ENCODE assay signal across 9 mouse cellular contexts in the genomic region with DNA sequence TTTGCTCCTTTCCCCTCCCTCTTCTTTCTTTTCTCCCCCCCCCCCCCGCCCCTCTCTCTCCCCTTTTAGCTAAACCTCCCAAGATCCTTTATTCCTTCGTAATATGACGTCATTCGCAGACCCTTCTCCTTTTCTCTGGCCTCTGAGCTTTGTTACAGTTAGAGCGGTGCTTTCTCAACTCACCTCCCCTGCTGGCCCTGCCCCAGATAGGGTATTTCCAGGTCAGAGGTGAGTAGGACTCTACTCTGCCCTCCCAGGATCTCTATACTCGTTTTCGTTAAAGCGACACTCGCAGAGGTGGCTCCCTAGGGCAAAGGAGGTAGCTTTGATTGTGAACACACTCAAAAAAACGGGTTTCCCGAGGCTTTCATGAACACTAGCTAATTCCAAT. TPM values are rescaled to one million over a fixed set of nuclear protein-coding genes. Genes with fewer than 3 reads are reported as not detected.
DNase-seq lines count a peak whose midpoint lies in the region; ATAC-seq and TF ChIP-seq lines count a peak whose summit lies in the region.
"Had no signal": no experiment of that assay in that cellular context is flagged by ENCODE, and none has a peak within 500 bp of the region (broad histone marks: within the 10 kb centered on the region; RNA-seq: fewer than 3 reads in every experiment).

No protein-coding gene starts in this region.

- no peaks in the 10 kb centered on the region for H3K36me3 ChIP-seq in heart, embryonic 12.5 days
- H3K36me3 ChIP-seq in heart, adult 2 months (ENCODE audit: control insufficient read depth, insufficient read depth, low read length), result no peaks in the 10 kb centered on the region
- no peaks in the 10 kb centered on the region for H3K36me3 ChIP-seq in embryonic facial prominence, embryonic 10.5 days (replicated peaks)
- no peaks in the 10 kb centered on the region for H3K36me3 ChIP-seq in hindbrain, embryonic 16.5 days (ENCODE audit: control insufficient read depth, insufficient read depth, low read length)
- H3K36me3 ChIP-seq in midbrain, embryonic 12.5 days, result no peaks in the 10 kb centered on the region

- TF ChIP-seq EP300 in heart, adult 2 months (IDR thresholded peaks at IDR 0.05; ENCODE audit: insufficient read depth, low read depth, low read length), result no peak

- no peak for TF ChIP-seq CTCF in heart, adult 2 months (IDR thresholded peaks at IDR 0.05)

- 19% methylated on average over 10 of the region's 11 CpGs for WGBS in heart, embryonic 12.5 days
- WGBS in heart, adult 2 months, result 23% methylated on average over 11 of the region's 11 CpGs
- WGBS in embryonic facial prominence, embryonic 10.5 days, result 17% methylated on average over 10 of the region's 11 CpGs
- WGBS in hindbrain, embryonic 16.5 days, result 19% methylated on average over 11 of the region's 11 CpGs
- WGBS in midbrain, embryonic 12.5 days, result 19% methylated on average over 10 of the region's 11 CpGs

- no peaks in the 10 kb centered on the region for H3K79me2 ChIP-seq in heart, adult 2 months (replicated peaks; ENCODE audit: control insufficient read depth, insufficient read depth, low read length)

- peaks cover 24% of the 10 kb centered on the region for H3K4me1 ChIP-seq in heart, embryonic 12.5 days (replicated peaks)
- no peaks in the 10 kb centered on the region for H3K4me1 ChIP-seq in heart, adult 2 months (ENCODE audit: control insufficient read depth, insufficient read depth, low read length)
- H3K4me1 ChIP-seq in embryonic facial prominence, embryonic 10.5 days, result peaks cover 63% of the 10 kb centered on the region
- H3K4me1 ChIP-seq in hindbrain, embryonic 16.5 days (ENCODE audit: control insufficient read depth, insufficient read depth, low read depth, low read length), result peaks cover 9% of the 10 kb centered on the region
- peaks cover 21% of the 10 kb centered on the region for H3K4me1 ChIP-seq in midbrain, embryonic 12.5 days

- no peak for DNase-seq in heart, adult 2 months
- peak; percentile 42 for DNase-seq in embryonic facial prominence, embryonic 10.5 days (ENCODE audit: low spot score)
- no peak for DNase-seq in right cerebral cortex, adult 2 months (ENCODE audit: low spot score in 2 of 2)
- DNase-seq in frontal cortex, postnatal 36 days (ENCODE audit: low spot score in 2 of 2), result no peak
- DNase-seq in left cerebral cortex, adult 9 months (ENCODE audit: low spot score in 2 of 2), result no peak
- DNase-seq: thymus, adult 2 months had no signal

- peak overlapping the region; percentile 29 for H3K4me3 ChIP-seq in heart, embryonic 12.5 days
- H3K4me3 ChIP-seq in heart, adult 2 months, result no peak overlapping the region
- H3K4me3 ChIP-seq in embryonic facial prominence, embryonic 10.5 days, result peak overlapping the region; percentile 46
- peak overlapping the region; percentile 25 for H3K4me3 ChIP-seq in hindbrain, embryonic 16.5 days (ENCODE audit: low read length)
- H3K4me3 ChIP-seq in midbrain, embryonic 12.5 days, result peak overlapping the region; percentile 35

- H3K4me2 ChIP-seq in heart, embryonic 12.5 days, result peak overlapping the region; percentile 72
- H3K4me2 ChIP-seq in hindbrain, embryonic 16.5 days (ENCODE audit: low read length), result peak overlapping the region; percentile 48
- peak overlapping the region; percentile 62 for H3K4me2 ChIP-seq in midbrain, embryonic 12.5 days (replicated peaks)

- H3K9ac ChIP-seq in heart, embryonic 12.5 days, result peak overlapping the region; percentile 56
- H3K9ac ChIP-seq in heart, adult 2 months (ENCODE audit: low read depth, low read length), result no peak overlapping the region
- peak overlapping the region; percentile 20 for H3K9ac ChIP-seq in hindbrain, embryonic 16.5 days (ENCODE audit: low read depth, low read length)
- peak overlapping the region; percentile 46; the same call in 1 of the 2 replicates for H3K9ac ChIP-seq in midbrain, embryonic 12.5 days (replicated peaks)

- no peaks in the 10 kb centered on the region for H3K27me3 ChIP-seq in heart, embryonic 12.5 days (replicated peaks)
- H3K27me3 ChIP-seq in heart, adult 2 months (ENCODE audit: control insufficient read depth, insufficient read depth, low read length), result peaks cover 7% of the 10 kb centered on the region; the same call in 1 of the 2 replicates
- H3K27me3 ChIP-seq in embryonic facial prominence, embryonic 10.5 days (replicated peaks; ENCODE audit: low read depth, poor library complexity, severe bottlenecking), result no peaks in the 10 kb centered on the region
- H3K27me3 ChIP-seq in hindbrain, embryonic 16.5 days (replicated peaks; ENCODE audit: control insufficient read depth, insufficient read depth, low read length), result no peaks in the 10 kb centered on the region
- peaks cover 4% of the 10 kb centered on the region for H3K27me3 ChIP-seq in midbrain, embryonic 12.5 days

- no peak overlapping the region; the same call in 1 of the 2 replicates for H3K27ac ChIP-seq in heart, embryonic 12.5 days (ENCODE audit: poor library complexity, severe bottlenecking)
- H3K27ac ChIP-seq in heart, adult 2 months, result no peak overlapping the region
- peak overlapping the region; percentile 84 for H3K27ac ChIP-seq in embryonic facial prominence, embryonic 10.5 days (replicated peaks)
- H3K27ac ChIP-seq in hindbrain, embryonic 16.5 days (ENCODE audit: low read depth, low read length), result no peak overlapping the region
- H3K27ac ChIP-seq in midbrain, embryonic 12.5 days (replicated peaks), result peak overlapping the region; percentile 61

- no peaks in the 10 kb centered on the region for H3K9me3 ChIP-seq in heart, embryonic 12.5 days (replicated peaks)
- no peaks in the 10 kb centered on the region for H3K9me3 ChIP-seq in embryonic facial prominence, embryonic 10.5 days
- no peaks in the 10 kb centered on the region for H3K9me3 ChIP-seq in hindbrain, embryonic 16.5 days (ENCODE audit: control insufficient read depth, low read length)
- H3K9me3 ChIP-seq in midbrain, embryonic 12.5 days, result no peaks in the 10 kb centered on the region

- TF ChIP-seq POLR2A in heart, adult 2 months (IDR thresholded peaks at IDR 0.05; ENCODE audit: insufficient read depth, low read depth, low read length), result no peak

- intact Hi-C loops in heart, adult 2 months (cut with DNase I), result no loop called here

- ATAC-seq in heart, embryonic 12.5 days (ENCODE audit: insufficient number of reproducible peaks, low FRiP score), result no peak
- peak; percentile 6; the same call in 1 of the 2 replicates for ATAC-seq in hindbrain, embryonic 16.5 days
- ATAC-seq in midbrain, embryonic 12.5 days (ENCODE audit: low FRiP score, low read depth), result peak; percentile 76

RNA-seq across cellular contexts. Expression of a gene that starts 45.0 kb away (rescaled TPM):
- 31.7 and 32.0 TPM in 2 replicates for polyA plus RNA-seq in heart, embryonic 12.5 days (2016; fragmentation: Nextera tagmentation; extraction: Ambion mirVana)
- 1 to 10 TPM; 8.5 to 8.8 TPM for total RNA-seq in heart, adult 2 months (2021)
- polyA plus RNA-seq in heart, adult 2 months (2012; rRNA removed), result 4.5 and 5.4 TPM in 2 replicates
- 68.1 and 70.4 TPM in 2 replicates for polyA plus RNA-seq in embryonic facial prominence, embryonic 10.5 days (2016; fragmentation: Nextera tagmentation; extraction: Ambion mirVana)
- 29.3 and 36.5 TPM in 2 replicates for polyA plus RNA-seq in hindbrain, embryonic 16.5 days (2015; fragmentation: Nextera tagmentation; extraction: Ambion mirVana)
- 50.0 and 50.2 TPM in 2 replicates for polyA plus RNA-seq in midbrain, embryonic 12.5 days (2016; fragmentation: Nextera tagmentation; extraction: Ambion mirVana)

Comparison
In these comparisons a context has a peak if more than half of its experiments do, and no peak if none do; other contexts are left out.
1. H3K27ac ChIP-seq: peak in embryonic facial prominence, embryonic 10.5 days (single experiment) and midbrain, embryonic 12.5 days (single experiment); none in heart, embryonic 12.5 days (single experiment), heart, adult 2 months (single experiment) and hindbrain, embryonic 16.5 days (single experiment).
2. Peak in every context shown above with its lines, with median percentiles within 50 percentile points of each other: H3K4me2 ChIP-seq.